Mouse (Mus musculus): ENCODE results near the gene Pcbp1. TPM values are rescaled to one million over a fixed set of nuclear protein-coding genes. Genes with fewer than 3 reads are reported as not detected.

The Pcbp1 gene
- total and polyA plus RNA-seq, 3 experiments: 74.2 to 385 TPM; not detected in 1

DNA sequence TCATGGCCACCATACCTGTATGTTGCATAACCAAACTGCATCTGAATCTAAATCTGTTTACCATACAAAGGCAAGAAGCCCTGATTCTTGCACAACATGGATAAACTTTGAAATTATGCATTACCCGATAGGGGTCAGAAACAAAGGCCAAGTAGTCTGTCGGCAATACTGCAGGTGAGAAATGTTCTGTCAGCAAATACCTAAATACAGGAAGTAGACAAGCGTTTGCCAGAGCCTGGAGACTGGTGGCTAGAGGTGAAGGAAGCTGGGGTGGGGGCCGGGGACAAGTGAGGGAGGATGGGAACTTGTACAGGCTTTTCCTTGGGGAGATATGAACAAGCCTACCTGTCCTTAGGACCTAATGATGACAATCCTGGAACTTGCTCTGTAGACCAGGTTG is 15.1 kb downstream of the Pcbp1 start:
- H3K27ac ChIP-seq (ENCODE audit: control insufficient read depth, low read depth, low read length): no peak overlapping the region
- no peaks in the 10 kb centered on the region for H3K9me3 ChIP-seq (replicated peaks; ENCODE audit: insufficient read depth, low read length)
- H3K4me1 ChIP-seq (ENCODE audit: control insufficient read depth in 1 of 2, insufficient read depth in 2 of 2, low read length in 2 of 2): peaks cover 0 to 13% of the 10 kb centered on the region in 2 experiments; a peak in 2 of 4 replicates
- H3K27me3 ChIP-seq (ENCODE audit: control insufficient read depth in 1 of 2, insufficient read depth in 2 of 2, low read length in 2 of 2): no peaks in the 10 kb centered on the region
- no peaks in the 10 kb centered on the region for H3K79me2 ChIP-seq (ENCODE audit: control insufficient read depth, insufficient read depth, low read length, poor library complexity)
- TF ChIP-seq GATA1 (IDR thresholded peaks at IDR 0.05; ENCODE audit: low read depth, low read length) (no peak), MAX (IDR thresholded peaks at IDR 0.05; ENCODE audit: low read length) (no peak), KAT2A (conservative IDR thresholded peaks at IDR 0.05; ENCODE audit: low read depth, low read length) (no peak), TBP (IDR thresholded peaks at IDR 0.05; ENCODE audit: low read depth, low read length) (no peak), TAL1 (IDR thresholded peaks at IDR 0.05; ENCODE audit: low read length) (no peak), ETS1 (IDR thresholded peaks at IDR 0.05; ENCODE audit: low read depth, low read length) (no peak), ZMIZ1 (IDR thresholded peaks at IDR 0.05; ENCODE audit: low read depth, low read length) (no peak), ZC3H11A (IDR thresholded peaks at IDR 0.05; ENCODE audit: low read depth, low read length) (no peak)
- no peak overlapping the region for H3K9ac ChIP-seq (ENCODE audit: control insufficient read depth, low read depth, low read length, poor library complexity, severe bottlenecking)
- H3K36me3 ChIP-seq (ENCODE audit: control insufficient read depth in 1 of 2, insufficient read depth in 2 of 2, low read length in 2 of 2): peaks cover 0 to 6% of the 10 kb centered on the region in 2 experiments; a peak in 2 of 4 replicates
- no peak overlapping the region for H3K4me3 ChIP-seq (ENCODE audit: control insufficient read depth in 1 of 2, insufficient read depth in 1 of 2, low read depth in 2 of 2, low read length in 2 of 2)
- DNase-seq (ENCODE audit: low read depth, low spot score): no peak

DNA sequence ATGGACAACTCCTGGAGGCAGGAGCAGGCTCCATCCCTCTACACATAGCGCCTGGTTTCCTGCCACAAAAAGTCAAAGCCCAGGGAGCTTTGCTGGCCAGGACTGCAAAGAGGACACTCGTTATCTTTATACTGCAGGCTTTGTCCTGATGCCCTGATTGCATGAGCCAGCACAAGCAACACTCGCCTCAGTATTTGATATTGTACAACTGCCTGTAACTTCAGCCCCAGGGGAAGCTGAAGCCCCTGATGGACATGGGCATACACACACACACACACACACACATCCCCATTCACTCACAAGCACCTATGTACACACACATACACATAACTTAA is 16.3 kb downstream of the Pcbp1 start:
- no peaks in the 10 kb centered on the region for H3K79me2 ChIP-seq (ENCODE audit: control insufficient read depth, insufficient read depth, low read length, poor library complexity)
- H3K9ac ChIP-seq (ENCODE audit: control insufficient read depth, low read depth, low read length, poor library complexity, severe bottlenecking): no peak overlapping the region
- peak; percentile 71 for DNase-seq (ENCODE audit: low read depth, low spot score)
- TF ChIP-seq JUND (IDR thresholded peaks at IDR 0.05; ENCODE audit: low read depth, low read length) (no peak), CHD2 (IDR thresholded peaks at IDR 0.05; ENCODE audit: low read length) (no peak), SMC3 (IDR thresholded peaks at IDR 0.05; ENCODE audit: low read depth, low read length) (no peak), MEF2A (IDR thresholded peaks at IDR 0.05; ENCODE audit: extremely low read depth, insufficient replicate concordance, low read depth, low read length, poor library complexity, severe bottlenecking) (no peak), TCF12 (IDR thresholded peaks at IDR 0.05; ENCODE audit: low read depth, low read length) (peak; percentile 90), E2F4 (IDR thresholded peaks at IDR 0.05; ENCODE audit: borderline replicate concordance, low read depth, low read length) (no peak), MAX (IDR thresholded peaks at IDR 0.05; ENCODE audit: low read length) (no peak), GATA1 (IDR thresholded peaks at IDR 0.05; ENCODE audit: low read depth, low read length) (peak; percentile 86), ETS1 (IDR thresholded peaks at IDR 0.05; ENCODE audit: low read depth, low read length) (0 out of 2 replicates have a peak, but pooled peaks have one; percentile 18), MAFK (IDR thresholded peaks at IDR 0.05; ENCODE audit: borderline replicate concordance, low read depth, low read length) (no peak), SIN3A (IDR thresholded peaks at IDR 0.05; ENCODE audit: low read length) (no peak), EP300 (IDR thresholded peaks at IDR 0.05; ENCODE audit: low read depth in 1 of 2, low read length in 2 of 2) (peak; percentile 78 to 82), RCOR1 (IDR thresholded peaks at IDR 0.05; ENCODE audit: low read depth, low read length) (peak; percentile 87), ELF1 (IDR thresholded peaks at IDR 0.05; ENCODE audit: low read depth, low read length) (no peak), TAL1 (IDR thresholded peaks at IDR 0.05; ENCODE audit: low read length) (peak; percentile 92)
- no peak overlapping the region for H3K4me3 ChIP-seq (ENCODE audit: control insufficient read depth in 1 of 2, insufficient read depth in 1 of 2, low read depth in 2 of 2, low read length in 2 of 2)
- peaks cover 0 to 13% of the 10 kb centered on the region in 2 experiments; a peak in 2 of 4 replicates for H3K4me1 ChIP-seq (ENCODE audit: control insufficient read depth in 1 of 2, insufficient read depth in 2 of 2, low read length in 2 of 2)
- no peaks in the 10 kb centered on the region for H3K27me3 ChIP-seq (ENCODE audit: control insufficient read depth in 1 of 2, insufficient read depth in 2 of 2, low read length in 2 of 2)
- no peaks in the 10 kb centered on the region for H3K9me3 ChIP-seq (replicated peaks; ENCODE audit: insufficient read depth, low read length)
- H3K27ac ChIP-seq (ENCODE audit: control insufficient read depth, low read depth, low read length): no peak overlapping the region
- peaks cover 0 to 6% of the 10 kb centered on the region in 2 experiments; a peak in 2 of 4 replicates for H3K36me3 ChIP-seq (ENCODE audit: control insufficient read depth in 1 of 2, insufficient read depth in 2 of 2, low read length in 2 of 2)
